Mouse (Mus musculus) lung, embryonic 14.5 days (tissue): ENCODE measurements around the gene Tctex1d2. TPM values are rescaled to one million over a fixed set of nuclear protein-coding genes. Genes with fewer than 3 reads are reported as not detected.

Experiments used
- ATAC-seq: fragments of 200-750 bp; cut with Nextera tagmentation; 2 replicates; pipeline ENCODE4 v1.8.0; 2017; ENCODE audit warnings: mild to moderate bottlenecking, moderate TSS enrichment, moderate library complexity; ENCODE audit not compliant: insufficient read depth
- DNase-seq: peaks from one replicate; pipeline ENCODE4 v3.0.0-alpha.2; 2015
- H3K27ac ChIP-seq: fragments of 300-500 bp; sonication (generic); 2 replicates; pipeline ENCODE4 v1.5.1; 2014; ENCODE audit warnings: low read depth, mild to moderate bottlenecking, moderate library complexity
- H3K27me3 ChIP-seq: fragments of 300-500 bp; sonication (generic); 2 replicates; pipeline ENCODE4 v1.6.1; 2014; ENCODE audit warnings: low read length, control low read depth; ENCODE audit not compliant: insufficient read depth
- H3K36me3 ChIP-seq: fragments of 300-500 bp; sonication (generic); 2 replicates; pipeline ENCODE4 v1.6.1; 2014; ENCODE audit warnings: control low read depth; ENCODE audit not compliant: insufficient read depth
- H3K4me1 ChIP-seq: fragments of 300-500 bp; sonication (generic); 2 replicates; pipeline ENCODE4 v1.6.1; 2014; ENCODE audit warnings: antibody characterized with exemption, control low read depth; ENCODE audit not compliant: insufficient read depth
- H3K4me2 ChIP-seq: fragments of 300-500 bp; sonication (generic); 2 replicates; pipeline ENCODE4 v1.6.1; 2014; ENCODE audit warnings: mild to moderate bottlenecking
- H3K4me3 ChIP-seq: fragments of 300-500 bp; sonication (generic); 2 replicates; pipeline ENCODE4 v1.5.1; 2014; ENCODE audit warnings: low read depth, low read length
- H3K9ac ChIP-seq: fragments of 300-500 bp; sonication (generic); 2 replicates; pipeline ENCODE4 v1.6.1; 2014
- H3K9me3 ChIP-seq: fragments of 300-500 bp; sonication (generic); 2 replicates; pipeline ENCODE4 v1.6.1; 2016; ENCODE audit warnings: low read depth, low read length, control low read depth
- CTCF ChIP-seq: IDR thresholded peaks from 2 replicates; pipeline ENCODE4 v1.5.1; 2016; ENCODE audit warnings: antibody characterized with exemption, low read depth
- WGBS: fragments of 180-500 bp; shearing (Covaris S2); extraction: QIAGEN DNeasy Blood & Tissue Kit; methylation state at CpG from one replicate; pipeline ENCODE4 v1.1.7; 2014; 5-methylcytosine and 5-hydroxymethylcytosine counted together
- polyA plus RNA-seq: library from polyadenylated mRNA; unstranded; fragments of >200 nt; fragmentation: Nextera tagmentation; extraction: Ambion mirVana; gene quantifications from 2 replicates; pipeline ENCODE4 v1.2.1, GENCODE M21; 2014

The Tctex1d2 gene
- polyA plus RNA-seq, 1 experiment from 2014 or later, result 27.7 TPM

DNA sequence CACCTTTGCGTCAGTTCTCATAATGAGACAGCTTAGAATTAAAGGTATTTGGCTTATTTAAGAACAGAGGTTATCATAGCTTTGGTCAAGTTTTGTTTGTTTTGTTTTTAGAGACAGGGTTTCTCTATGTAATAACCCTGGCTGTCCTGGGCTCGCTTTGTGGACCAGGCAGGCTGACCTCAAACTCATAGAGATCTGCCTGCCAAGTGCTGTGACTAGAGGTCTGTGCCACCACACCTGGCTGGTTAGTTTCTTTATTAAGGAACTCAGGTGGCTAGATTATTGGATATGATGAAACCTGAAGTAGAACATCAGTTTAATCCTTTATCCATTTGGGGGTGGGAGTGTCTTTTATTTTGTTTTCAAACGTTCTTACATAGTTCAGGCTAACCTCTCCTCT is 29.7 kb upstream of the Tctex1d2 start:
- Histone ChIP-seq H3K9ac (no peak overlapping the region), H3K9me3 (no peaks in the 10 kb centered on the region), H3K4me3 (no peak overlapping the region), H3K27ac (no peak overlapping the region), H3K36me3 (peaks cover 63% of the 10 kb centered on the region), H3K4me2 (no peak overlapping the region), H3K4me1 (no peaks in the 10 kb centered on the region), H3K27me3 (no peaks in the 10 kb centered on the region)
- 76% methylated on average over 3 of the region's 3 CpGs for WGBS
- TF ChIP-seq CTCF, result no peak
- ATAC-seq, result no peak
- no peak for DNase-seq

DNA sequence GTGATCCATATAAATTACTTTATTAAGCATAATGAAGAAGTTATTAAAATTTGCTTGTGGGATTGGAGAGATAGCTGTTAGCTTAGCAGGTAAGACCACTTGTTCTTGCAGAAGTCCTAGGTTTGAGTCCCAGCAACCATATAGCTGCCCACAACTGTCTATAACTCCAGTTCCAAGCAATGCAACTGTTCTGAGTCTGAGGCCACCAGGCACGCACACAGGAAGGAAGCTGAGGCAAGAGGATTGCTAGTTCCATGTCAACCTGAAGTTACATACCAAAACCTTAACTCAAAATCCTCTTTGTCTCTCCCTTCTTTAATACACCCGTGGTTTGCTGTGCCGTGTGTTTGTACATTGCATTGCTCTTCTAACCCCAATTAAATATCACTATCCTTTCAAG is 28.6 kb upstream of the Tctex1d2 start:
- peaks cover 53% of the 10 kb centered on the region for H3K36me3 ChIP-seq
- no peaks in the 10 kb centered on the region for H3K4me1 ChIP-seq
- no peak overlapping the region for H3K9ac ChIP-seq
- H3K27me3 ChIP-seq, result no peaks in the 10 kb centered on the region
- no peak overlapping the region for H3K4me2 ChIP-seq
- DNase-seq (no peak), ATAC-seq (no peak)
- no peak overlapping the region for H3K4me3 ChIP-seq
- 94% methylated on average over 3 of the region's 3 CpGs for WGBS
- H3K27ac ChIP-seq, result no peak overlapping the region
- TF ChIP-seq CTCF, result no peak
- H3K9me3 ChIP-seq, result no peaks in the 10 kb centered on the region

GRCm38 (mm10) chr16:32395679-32396540 is 23.6 kb upstream of the Tctex1d2 start:
- DNase-seq, result peak; percentile 9
- Histone ChIP-seq H3K4me3 (no peak overlapping the region), H3K27me3 (no peaks in the 10 kb centered on the region), H3K9ac (no peak overlapping the region), H3K36me3 (peaks cover 22% of the 10 kb centered on the region), H3K4me1 (no peaks in the 10 kb centered on the region), H3K9me3 (no peaks in the 10 kb centered on the region), H3K4me2 (no peak overlapping the region), H3K27ac (no peak overlapping the region; the same call in 1 of the 2 replicates)
- no peak for ATAC-seq
- TF ChIP-seq CTCF, result no peak
- 58% methylated on average over 6 of the region's 6 CpGs for WGBS

DNA sequence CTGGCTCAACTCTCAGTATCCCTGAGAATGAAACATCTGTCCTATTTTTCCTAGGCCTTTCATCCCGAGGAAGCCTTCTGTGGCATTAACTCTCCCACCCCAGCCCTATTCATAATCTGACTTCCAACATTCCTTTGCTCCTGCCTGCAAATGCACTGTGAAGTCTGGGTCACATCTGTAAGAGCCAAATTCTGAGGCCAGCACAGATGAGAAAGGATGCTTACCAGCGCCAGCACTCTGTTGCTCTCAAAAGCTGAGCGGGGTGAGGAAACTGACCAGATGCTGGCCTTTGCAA is 23.0 kb upstream of the Tctex1d2 start:
- Histone ChIP-seq H3K4me3 (no peak overlapping the region), H3K27ac (peak overlapping the region; percentile 42; the same call in 1 of the 2 replicates), H3K4me2 (no peak overlapping the region), H3K27me3 (no peaks in the 10 kb centered on the region), H3K9ac (no peak overlapping the region), H3K9me3 (no peaks in the 10 kb centered on the region), H3K4me1 (no peaks in the 10 kb centered on the region), H3K36me3 (peaks cover 17% of the 10 kb centered on the region; the same call in 1 of the 2 replicates)
- 55% methylated on average over 3 of the region's 3 CpGs for WGBS
- ATAC-seq, result no peak
- TF ChIP-seq CTCF, result no peak
- DNase-seq, result peak; percentile 1

- Histone ChIP-seq H3K27me3 (no peaks in the 10 kb centered on the region), H3K9ac (no peak overlapping the region), H3K36me3 (0 out of 2 replicates have a peak, but pooled peaks cover 2% of the 10 kb centered on the region), H3K9me3 (no peaks in the 10 kb centered on the region), H3K4me1 (no peaks in the 10 kb centered on the region), H3K4me3 (no peak overlapping the region), H3K4me2 (no peak overlapping the region), H3K27ac (no peak overlapping the region)
- ATAC-seq (no peak), DNase-seq (no peak)
- 70% methylated on average over 3 of the region's 3 CpGs for WGBS
- no peak for TF ChIP-seq CTCF
Measured at GRCm38 (mm10) chr16:32398206-32398605, 21.3 kb upstream of the Tctex1d2 start.

DNA sequence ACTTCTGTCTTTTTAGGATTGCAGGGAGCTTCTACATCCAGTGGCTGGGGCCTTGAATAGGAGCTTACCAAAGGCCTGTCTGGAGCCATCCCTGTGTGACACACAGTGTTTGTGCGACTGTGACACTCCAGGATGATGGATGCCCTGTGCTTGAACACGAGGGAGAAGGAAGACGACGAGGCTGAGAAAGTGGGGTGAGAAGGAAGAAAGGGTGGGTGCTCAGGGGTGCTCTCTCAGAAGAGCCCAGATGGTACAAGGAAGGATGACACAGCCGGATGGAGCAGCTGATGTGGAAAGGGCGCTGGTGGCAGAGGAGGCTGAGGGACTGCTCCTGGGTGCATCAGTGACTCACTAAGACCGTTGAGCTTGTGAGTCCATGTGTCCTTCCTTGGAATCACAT is 19.2 kb upstream of the Tctex1d2 start, which contains the start of gene Tm4sf19:
Gene Tm4sf19 (plus strand): TSS at position 240 of the 400 bp plus-strand sequence.
- H3K9me3 ChIP-seq, result no peaks in the 10 kb centered on the region
- H3K36me3 ChIP-seq, result no peaks in the 10 kb centered on the region
- WGBS, result 53% methylated on average over 7 of the region's 7 CpGs
- no peak within 1 kb of the TSS for H3K27ac ChIP-seq
- no peak for TF ChIP-seq CTCF
- no peaks in the 10 kb centered on the region for H3K4me1 ChIP-seq
- no peak within 1 kb of the TSS for H3K4me2 ChIP-seq
- H3K27me3 ChIP-seq, result no peaks in the 10 kb centered on the region
- no peak for DNase-seq
- no peak within 1 kb of the TSS for H3K9ac ChIP-seq
- ATAC-seq, result no peak
- no peak within 1 kb of the TSS for H3K4me3 ChIP-seq

DNA sequence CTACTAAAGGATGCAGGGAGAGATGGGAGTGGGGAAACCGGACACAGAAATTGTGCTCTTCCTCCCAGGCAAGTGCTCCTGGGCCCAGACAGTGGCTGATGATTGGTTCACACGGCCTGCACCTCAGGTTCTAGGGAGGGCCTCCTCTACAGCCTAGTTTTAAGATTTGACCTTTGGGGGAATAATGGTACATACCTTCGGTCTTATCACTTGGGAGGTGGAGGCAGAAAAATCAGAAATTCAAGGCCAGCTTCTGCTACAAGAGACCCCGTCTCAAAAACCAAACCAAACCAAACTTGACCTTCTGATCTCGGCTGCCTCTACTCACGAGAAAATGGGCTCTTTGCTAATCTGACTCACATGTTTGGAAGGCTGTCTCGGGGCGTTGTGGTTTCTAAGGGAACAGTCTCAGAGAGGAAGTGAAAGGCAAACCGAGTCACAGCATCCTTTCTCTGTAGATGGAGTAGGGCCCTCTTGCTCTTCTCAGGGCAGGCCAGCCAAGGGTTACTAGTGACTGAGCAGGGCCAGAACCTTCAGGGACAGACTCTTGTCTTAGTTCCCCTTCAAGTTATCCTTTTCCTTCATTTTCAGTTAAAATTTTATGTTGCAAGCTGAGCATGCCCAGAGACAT is 18.1 kb upstream of the Tctex1d2 start:
- no peak for DNase-seq
- no peaks in the 10 kb centered on the region for H3K9me3 ChIP-seq
- TF ChIP-seq CTCF, result no peak

More for the DNA sequence above, 18.1 kb upstream of the Tctex1d2 start:
- no peaks in the 10 kb centered on the region for H3K36me3 ChIP-seq
- no peaks in the 10 kb centered on the region for H3K4me1 ChIP-seq
- no peak overlapping the region for H3K4me2 ChIP-seq
- H3K27ac ChIP-seq, result no peak overlapping the region
- WGBS, result 66% methylated on average over 9 of the region's 9 CpGs
- no peak overlapping the region for H3K9ac ChIP-seq
- ATAC-seq, result no peak
- H3K27me3 ChIP-seq, result no peaks in the 10 kb centered on the region
- H3K4me3 ChIP-seq, result no peak overlapping the region
